Mouse (Mus musculus) layer of hippocampus, postnatal 36 days (tissue): Measurements from ENCODE around the gene Vrk1. TPM values are rescaled to one million over a fixed set of nuclear protein-coding genes. Genes with fewer than 3 reads are reported as not detected.

ENCODE experiments used
- DNase-seq, 2 experiments: peaks; one replicate each; pipeline ENCODE4 v3.0.0; 2022
- total RNA-seq, 2 experiments: library from RNA; stranded (reverse); gene quantifications; 2 replicates each; pipeline ENCODE4 v1.2.3; 2021

The Vrk1 gene
- total RNA-seq, result 10 to 100 TPM; 14.9 to 17.3 TPM

GRCm38 (mm10) chr12:106010065-106010915 is at the start of gene Vrk1:
TSS of gene Vrk1 (plus strand) at chr12:106010228.
- DNase-seq, result peak; percentile 96 to 97

GRCm38 (mm10) chr12:105960592-105961330 is 49.3 kb upstream of the Vrk1 start:
- peak; percentile 42 to 62 for DNase-seq

GRCm38 (mm10) chr12:105961667-105962066 is 48.4 kb upstream of the Vrk1 start:
- DNase-seq, result no peak

- peak; percentile 91 for DNase-seq
Measured at GRCm38 (mm10) chr12:105962103-105963011, 47.7 kb upstream of the Vrk1 start.

GRCm38 (mm10) chr12:105963012-105963572 is 46.9 kb upstream of the Vrk1 start:
- peak in 1 of 2 experiments; percentile 40 for DNase-seq

GRCm38 (mm10) chr12:105966887-105967637 is 43.0 kb upstream of the Vrk1 start:
- no peak for DNase-seq

- no peak for DNase-seq
Measured at GRCm38 (mm10) chr12:105967806-105968205, 42.2 kb upstream of the Vrk1 start.

- no peak for DNase-seq
Measured at GRCm38 (mm10) chr12:105971182-105971581, 38.8 kb upstream of the Vrk1 start.

GRCm38 (mm10) chr12:105972673-105973072 is 37.4 kb upstream of the Vrk1 start:
- DNase-seq, result no peak

GRCm38 (mm10) chr12:105973691-105974090 is 36.3 kb upstream of the Vrk1 start:
- no peak for DNase-seq

GRCm38 (mm10) chr12:105974107-105974506 is 35.9 kb upstream of the Vrk1 start:
- no peak for DNase-seq

GRCm38 (mm10) chr12:105981121-105981973 is 28.7 kb upstream of the Vrk1 start:
- no peak for DNase-seq

GRCm38 (mm10) chr12:105981974-105982305 is 28.1 kb upstream of the Vrk1 start:
- no peak for DNase-seq

GRCm38 (mm10) chr12:105982598-105982997 is 27.4 kb upstream of the Vrk1 start:
- peak; percentile 75 to 78 for DNase-seq

GRCm38 (mm10) chr12:105983499-105983898 is 26.5 kb upstream of the Vrk1 start:
- no peak for DNase-seq

GRCm38 (mm10) chr12:105988434-105988833 is 21.6 kb upstream of the Vrk1 start:
- DNase-seq, result no peak

- DNase-seq, result no peak
Measured at GRCm38 (mm10) chr12:105992756-105993155, 17.3 kb upstream of the Vrk1 start.

- DNase-seq, result no peak
Measured at GRCm38 (mm10) chr12:105993356-105993755, 16.7 kb upstream of the Vrk1 start.

- DNase-seq, result no peak
Measured at GRCm38 (mm10) chr12:105995940-105996339, 14.1 kb upstream of the Vrk1 start.

GRCm38 (mm10) chr12:105997028-105997786 is 12.8 kb upstream of the Vrk1 start:
- no peak for DNase-seq
